Mouse (Mus musculus) heart, adult 2 months (tissue): ENCODE measurements around the gene Caln1.

Experiments
- CTCF ChIP-seq: fragments of 200-600 bp; IDR thresholded peaks from 2 replicates; pipeline ENCODE4 v1.8.1; 2022; ENCODE audit warnings: antibody characterized with exemption, mild to moderate bottlenecking, moderate library complexity
- POLR2A ChIP-seq: fragments of 200-500 bp; IDR thresholded peaks from 2 replicates; pipeline ENCODE4 v1.6.1; 2011; ENCODE audit warnings: mild to moderate bottlenecking, low read depth, low read length, control low read depth; ENCODE audit not compliant: insufficient read depth

- TF ChIP-seq POLR2A: no peak
- no peak for TF ChIP-seq CTCF
Observed at GRCm38 (mm10) chr5:130641881-130642280, 272.6 kb downstream of the Caln1 start.
